Mouse (Mus musculus) lung, embryonic 15.5 days (tissue): ENCODE measurements around the gene Dcun1d4. TPM values are rescaled to one million over a fixed set of nuclear protein-coding genes. Genes with fewer than 3 reads are reported as not detected.

Experiments
- ATAC-seq: fragments of 200-750 bp; cut with Nextera tagmentation; 2 replicates; pipeline ENCODE4 v1.8.0; 2017; ENCODE audit warnings: moderate number of reproducible peaks, borderline replicate concordance; ENCODE audit not compliant: low FRiP score, low TSS enrichment; ENCODE audit errors: extremely low read depth
- H3K27ac ChIP-seq: fragments of 300-500 bp; sonication (generic); 2 replicates; pipeline ENCODE4 v1.5.1; 2015; ENCODE audit warnings: moderate library complexity, mild to moderate bottlenecking, inconsistent platforms
- H3K27me3 ChIP-seq: fragments of 300-500 bp; sonication (generic); 2 replicates; pipeline ENCODE4 v1.6.1; 2015; ENCODE audit warnings: inconsistent platforms
- H3K36me3 ChIP-seq: fragments of 300-500 bp; sonication (generic); 2 replicates; pipeline ENCODE4 v1.6.1; 2015; ENCODE audit warnings: inconsistent platforms
- H3K4me1 ChIP-seq: fragments of 300-500 bp; sonication (generic); 2 replicates; pipeline ENCODE4 v1.6.1; 2015; ENCODE audit warnings: inconsistent platforms
- H3K4me2 ChIP-seq: fragments of 300-500 bp; sonication (generic); 2 replicates; pipeline ENCODE4 v1.6.1; 2015; ENCODE audit warnings: inconsistent platforms, mild to moderate bottlenecking, moderate library complexity
- H3K4me3 ChIP-seq: fragments of 300-500 bp; sonication (generic); 2 replicates; pipeline ENCODE4 v1.5.1; 2015; ENCODE audit warnings: mild to moderate bottlenecking, inconsistent platforms
- H3K9ac ChIP-seq: fragments of 300-500 bp; sonication (generic); 2 replicates; pipeline ENCODE4 v1.6.1; 2015; ENCODE audit warnings: inconsistent platforms
- H3K9me3 ChIP-seq: fragments of 300-500 bp; sonication (generic); 2 replicates; pipeline ENCODE4 v1.6.1; 2016; ENCODE audit warnings: inconsistent platforms
- WGBS: fragments of 180-500 bp; shearing (Covaris S2); methylation state at CpG from one replicate; pipeline ENCODE4 v1.1.7; 2015; 5-methylcytosine and 5-hydroxymethylcytosine counted together
- polyA plus RNA-seq: library from polyadenylated mRNA; unstranded; fragments of >200 nt; fragmentation: Nextera tagmentation; extraction: Ambion mirVana; gene quantifications from 2 replicates; pipeline ENCODE4 v1.2.1, GENCODE M21; 2015

The Dcun1d4 gene
- 21.3 and 22.8 TPM in 2 replicates for polyA plus RNA-seq

GRCm38 (mm10) chr5:73480700-73481099 lies at the start of gene Dcun1d4:
Gene Dcun1d4, plus strand, starts transcription at chr5:73481000.
- Histone ChIP-seq H3K4me3 (no peak within 1 kb of the TSS), H3K9ac (no peak within 1 kb of the TSS), H3K4me1 (no peaks in the 10 kb centered on the region), H3K4me2 (no peak within 1 kb of the TSS), H3K9me3 (no peaks in the 10 kb centered on the region), H3K27ac (no peak within 1 kb of the TSS), H3K36me3 (no peaks in the 10 kb centered on the region), H3K27me3 (no peaks in the 10 kb centered on the region)
- ATAC-seq, result no peak
- 73% methylated on average over 7 of the region's 7 CpGs for WGBS

GRCm38 (mm10) chr5:73431581-73431980 lies 49.2 kb upstream of the Dcun1d4 start:
- 21% methylated on average over 14 of the region's 14 CpGs for WGBS
- no peak overlapping the region for H3K4me2 ChIP-seq

GRCm38 (mm10) chr5:73432805-73433204 lies 48.0 kb upstream of the Dcun1d4 start:
- no peaks in the 10 kb centered on the region for H3K9me3 ChIP-seq
- H3K4me2 ChIP-seq, result no peak overlapping the region
- 0 out of 2 replicates have a peak, but pooled peaks cover 5% of the 10 kb centered on the region for H3K27me3 ChIP-seq
- no peak for ATAC-seq
- 77% methylated on average over 6 of the region's 6 CpGs for WGBS
- H3K4me1 ChIP-seq, result no peaks in the 10 kb centered on the region
- H3K27ac ChIP-seq, result no peak overlapping the region
- no peaks in the 10 kb centered on the region for H3K36me3 ChIP-seq
- H3K4me3 ChIP-seq, result no peak overlapping the region
- H3K9ac ChIP-seq, result no peak overlapping the region

More at GRCm38 (mm10) chr5:73431581-73431980, 49.2 kb upstream of the Dcun1d4 start:
- Histone ChIP-seq H3K9me3 (no peaks in the 10 kb centered on the region), H3K9ac (no peak overlapping the region), H3K27ac (no peak overlapping the region), H3K4me3 (no peak overlapping the region), H3K36me3 (no peaks in the 10 kb centered on the region), H3K4me1 (no peaks in the 10 kb centered on the region), H3K27me3 (0 out of 2 replicates have a peak, but pooled peaks cover 5% of the 10 kb centered on the region)
- ATAC-seq, result 0 out of 2 replicates have a peak, but pooled peaks have one; percentile 62

DNA sequence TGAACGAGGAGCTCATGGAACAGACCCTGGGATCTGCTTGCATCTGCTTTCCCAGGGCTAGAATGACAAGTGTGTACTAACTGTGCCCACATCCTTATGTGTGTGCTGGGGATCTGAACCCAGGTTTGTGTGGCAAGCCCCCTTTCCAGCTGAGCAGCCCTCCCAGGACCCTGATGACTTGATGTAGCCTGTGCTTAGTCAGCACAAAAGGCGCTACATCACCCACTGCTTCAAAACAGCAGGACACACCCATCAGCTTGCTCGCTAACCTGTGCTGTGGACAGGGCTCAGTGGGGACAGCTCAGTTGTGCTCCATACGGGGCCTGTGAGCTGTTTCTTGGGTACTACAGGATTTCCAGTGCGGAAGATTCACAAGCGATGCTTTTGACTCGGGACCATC lies 46.0 kb upstream of the Dcun1d4 start:
- peaks cover 8% of the 10 kb centered on the region; the same call in 1 of the 2 replicates for H3K27me3 ChIP-seq
- H3K9ac ChIP-seq, result no peak overlapping the region
- H3K4me2 ChIP-seq, result no peak overlapping the region
- WGBS, result 65% methylated on average over 7 of the region's 7 CpGs
- no peak for ATAC-seq
- H3K4me3 ChIP-seq, result no peak overlapping the region
- H3K4me1 ChIP-seq, result no peaks in the 10 kb centered on the region
- no peaks in the 10 kb centered on the region for H3K36me3 ChIP-seq
- H3K27ac ChIP-seq, result no peak overlapping the region
- H3K9me3 ChIP-seq, result no peaks in the 10 kb centered on the region

- ATAC-seq, result no peak
- H3K9ac ChIP-seq, result no peak overlapping the region
- WGBS, result 70% methylated on average over 9 of the region's 9 CpGs
- H3K27me3 ChIP-seq, result peaks cover 3% of the 10 kb centered on the region; the same call in 1 of the 2 replicates
- no peaks in the 10 kb centered on the region for H3K9me3 ChIP-seq
- no peak overlapping the region for H3K4me3 ChIP-seq
- H3K36me3 ChIP-seq, result no peaks in the 10 kb centered on the region
- H3K4me1 ChIP-seq, result no peaks in the 10 kb centered on the region
- no peak overlapping the region for H3K27ac ChIP-seq
- no peak overlapping the region for H3K4me2 ChIP-seq
Measured at GRCm38 (mm10) chr5:73442176-73442575, 38.6 kb upstream of the Dcun1d4 start.

GRCm38 (mm10) chr5:73450276-73450675 lies 30.5 kb upstream of the Dcun1d4 start:
- Histone ChIP-seq H3K9ac (no peak overlapping the region), H3K4me3 (no peak overlapping the region), H3K4me1 (peaks cover 6% of the 10 kb centered on the region), H3K9me3 (no peaks in the 10 kb centered on the region), H3K27me3 (no peaks in the 10 kb centered on the region), H3K27ac (no peak overlapping the region), H3K4me2 (no peak overlapping the region), H3K36me3 (no peaks in the 10 kb centered on the region)
- no peak for ATAC-seq
- WGBS, result 69% methylated on average over 1 of the region's 1 CpGs

DNA sequence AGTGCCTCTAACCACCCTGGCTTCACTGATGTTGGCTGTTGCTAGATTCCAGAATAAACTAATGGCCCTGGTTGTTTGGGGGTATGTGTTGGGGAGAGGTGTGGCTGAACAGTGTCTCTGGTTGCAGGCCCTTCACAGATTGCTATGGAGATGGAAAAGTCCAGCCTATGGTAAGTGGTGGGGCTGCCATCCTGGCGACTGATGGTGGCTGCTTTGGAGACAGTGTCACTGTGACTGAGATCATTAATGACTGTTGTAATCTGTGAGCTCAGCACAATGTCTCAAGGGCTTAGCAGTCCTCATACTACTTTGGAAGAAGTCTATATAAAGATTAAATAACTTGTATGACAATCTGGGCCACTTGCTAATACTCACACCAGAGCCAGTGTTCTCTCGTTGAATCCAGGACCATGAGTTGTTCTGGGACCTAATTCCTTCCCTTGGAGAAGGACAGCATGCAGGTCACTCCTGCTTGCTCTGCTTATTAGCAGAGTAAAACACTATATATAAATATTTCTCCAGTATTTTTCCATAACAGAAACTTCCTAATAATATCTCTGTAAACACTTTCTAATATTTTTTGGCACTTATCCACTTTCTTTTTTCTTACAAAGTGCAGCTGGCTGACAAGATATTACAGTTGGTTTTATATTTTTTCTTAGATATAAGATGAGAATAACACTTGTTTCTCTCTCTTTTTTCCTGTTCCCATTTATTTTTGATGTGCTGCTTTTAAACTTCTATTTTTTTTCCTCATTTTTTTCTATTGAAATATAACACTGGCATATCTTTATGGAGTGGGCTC lies 26.1 kb upstream of the Dcun1d4 start:
- ATAC-seq, result peak; percentile 62; the same call in 1 of the 2 replicates
- Histone ChIP-seq H3K27ac (peak overlapping the region; percentile 49), H3K9ac (no peak overlapping the region), H3K36me3 (no peaks in the 10 kb centered on the region), H3K4me3 (no peak overlapping the region), H3K27me3 (no peaks in the 10 kb centered on the region), H3K4me1 (peaks cover 8% of the 10 kb centered on the region), H3K9me3 (no peaks in the 10 kb centered on the region), H3K4me2 (no peak overlapping the region)
- WGBS, result 36% methylated on average over 2 of the region's 2 CpGs

- WGBS, result 49% methylated on average over 5 of the region's 5 CpGs
- Histone ChIP-seq H3K27me3 (no peaks in the 10 kb centered on the region), H3K9ac (no peak overlapping the region), H3K9me3 (no peaks in the 10 kb centered on the region), H3K27ac (no peak overlapping the region), H3K4me1 (peaks cover 8% of the 10 kb centered on the region), H3K4me2 (no peak overlapping the region), H3K4me3 (no peak overlapping the region), H3K36me3 (no peaks in the 10 kb centered on the region)
- ATAC-seq, result peak; percentile 35; the same call in 1 of the 2 replicates
Measured at GRCm38 (mm10) chr5:73455307-73455687, 25.5 kb upstream of the Dcun1d4 start.

DNA sequence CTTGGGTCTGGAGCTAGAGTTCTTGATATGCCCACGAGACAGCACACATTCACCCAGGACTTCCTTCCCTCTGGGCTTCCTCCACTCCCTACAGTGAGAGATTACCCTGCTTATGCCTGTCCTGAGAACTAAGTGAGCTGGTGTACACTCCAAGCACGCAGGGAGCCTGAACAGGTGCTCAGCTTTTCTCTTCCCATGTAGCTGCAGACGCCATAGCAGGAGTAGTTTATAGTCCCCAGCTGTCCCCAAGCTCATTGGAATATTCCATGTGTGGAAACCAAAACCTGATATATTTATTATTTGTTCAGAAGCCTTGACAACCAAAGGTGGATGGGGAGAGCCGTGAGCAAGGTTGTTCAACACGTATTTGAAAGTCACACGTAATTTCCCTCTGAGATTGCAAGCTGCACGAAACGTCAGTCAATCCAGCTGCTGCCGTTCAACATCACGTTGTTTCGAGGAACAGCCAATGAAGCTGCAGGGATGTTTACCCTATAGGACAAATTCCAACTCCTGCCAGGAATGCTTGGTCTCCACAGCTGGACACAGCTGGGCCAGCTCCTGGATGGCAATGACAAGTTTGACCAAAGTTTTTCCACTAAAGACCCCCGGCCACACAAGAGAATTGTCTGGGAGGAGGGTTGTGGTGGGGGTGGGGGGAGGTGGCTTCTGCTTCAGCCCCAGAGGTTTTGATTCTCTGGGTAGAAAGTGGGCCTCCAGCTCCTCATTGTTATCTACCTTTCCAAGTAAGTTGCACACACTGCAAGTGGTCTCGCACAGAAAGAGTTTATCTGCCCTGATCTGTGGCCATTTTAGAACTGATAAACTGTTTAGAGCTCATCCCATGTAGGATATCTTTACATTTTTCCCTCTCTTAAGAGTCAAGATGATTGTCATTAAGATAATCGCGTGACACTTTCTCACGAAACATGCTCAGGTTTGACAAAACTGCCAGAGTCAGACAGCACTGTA lies 12.1 kb upstream of the Dcun1d4 start:
- Histone ChIP-seq H3K27me3 (no peaks in the 10 kb centered on the region), H3K27ac (no peak overlapping the region), H3K4me1 (peaks cover 13% of the 10 kb centered on the region; the same call in 1 of the 2 replicates), H3K9ac (no peak overlapping the region), H3K9me3 (no peaks in the 10 kb centered on the region), H3K4me3 (no peak overlapping the region), H3K4me2 (peak overlapping the region; percentile 33; the same call in 1 of the 2 replicates), H3K36me3 (no peaks in the 10 kb centered on the region)
- ATAC-seq, result peak; percentile 92
- 46% methylated on average over 16 of the region's 16 CpGs for WGBS

- no peaks in the 10 kb centered on the region for H3K27me3 ChIP-seq
- H3K9me3 ChIP-seq, result no peaks in the 10 kb centered on the region
- 69% methylated on average over 20 of the region's 20 CpGs for WGBS
- no peak overlapping the region for H3K9ac ChIP-seq
- H3K27ac ChIP-seq, result peak overlapping the region; percentile 15; the same call in 1 of the 2 replicates
- peak; percentile 11; the same call in 1 of the 2 replicates for ATAC-seq
- no peak overlapping the region for H3K4me2 ChIP-seq
- no peaks in the 10 kb centered on the region for H3K36me3 ChIP-seq
- H3K4me1 ChIP-seq, result no peaks in the 10 kb centered on the region
- H3K4me3 ChIP-seq, result no peak overlapping the region
Measured at GRCm38 (mm10) chr5:73474412-73475405, 6.1 kb upstream of the Dcun1d4 start.

DNA sequence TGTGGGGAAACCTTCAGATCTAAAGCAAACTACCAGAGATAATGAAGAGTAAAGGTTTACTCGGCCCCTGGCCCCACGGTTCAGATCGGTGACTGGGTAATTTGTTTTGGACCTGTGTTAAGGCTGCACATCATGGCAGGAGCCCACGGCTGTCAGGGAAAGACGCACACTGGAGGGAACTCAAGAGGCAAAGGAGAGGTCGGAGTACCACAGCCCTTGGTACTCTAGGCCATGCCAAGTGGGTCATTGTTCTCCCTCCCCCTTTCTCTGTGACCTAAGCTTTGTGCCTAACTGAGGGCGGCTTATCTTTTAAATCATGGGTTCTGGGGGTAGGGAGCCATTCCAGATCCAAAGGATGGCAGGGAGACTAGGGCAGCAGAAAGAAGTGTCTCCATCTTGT lies 601 bp downstream of the Dcun1d4 start:
- Histone ChIP-seq H3K9me3 (no peaks in the 10 kb centered on the region), H3K36me3 (no peaks in the 10 kb centered on the region), H3K4me1 (no peaks in the 10 kb centered on the region), H3K27me3 (no peaks in the 10 kb centered on the region), H3K9ac (no peak overlapping the region), H3K4me2 (no peak overlapping the region), H3K27ac (no peak overlapping the region), H3K4me3 (no peak overlapping the region)
- ATAC-seq, result no peak
- 86% methylated on average over 7 of the region's 7 CpGs for WGBS
